Comparison of ENCODE assay signal across 9 mouse cellular contexts in genomic region chr5:134006470-134007126, GRCm38 (mm10).
DNase-seq lines count a peak whose midpoint lies in the region; ATAC-seq and TF ChIP-seq lines count a peak whose summit lies in the region.
"Had no signal": no experiment of that assay in that cellular context is flagged by ENCODE, and none has a peak within 500 bp of the region (broad histone marks: within the 10 kb centered on the region; RNA-seq: fewer than 3 reads in every experiment).

No protein-coding gene starts in this region.

- H3K36me3 ChIP-seq in C2C12 (ENCODE audit: control insufficient read depth, insufficient read depth), result no peaks in the 10 kb centered on the region
- no peaks in the 10 kb centered on the region for H3K36me3 ChIP-seq in heart, embryonic 13.5 days
- no peaks in the 10 kb centered on the region for H3K36me3 ChIP-seq in liver, embryonic 11.5 days (ENCODE audit: control insufficient read depth, insufficient read depth, low read length)

- no peaks in the 10 kb centered on the region for H3K9me3 ChIP-seq in heart, embryonic 13.5 days
- no peaks in the 10 kb centered on the region for H3K9me3 ChIP-seq in liver, embryonic 11.5 days (ENCODE audit: control insufficient read depth, low read length)

- H3K4me1 ChIP-seq in heart, embryonic 13.5 days, result peaks cover 11% of the 10 kb centered on the region
- H3K4me1 ChIP-seq in liver, embryonic 11.5 days (replicated peaks; ENCODE audit: control insufficient read depth, insufficient read depth, low read length), result 0 out of 2 replicates have a peak, but pooled peaks cover 2% of the 10 kb centered on the region

- peak; percentile 64 for TF ChIP-seq CTCF in C2C12 (IDR thresholded peaks at IDR 0.05; ENCODE audit: control insufficient read depth, insufficient read depth, insufficient read length)

- H3K79me2 ChIP-seq in C2C12 (ENCODE audit: control insufficient read depth, insufficient read depth), result no peaks in the 10 kb centered on the region

- 7% methylated on average over 14 of the region's 14 CpGs for WGBS in heart, embryonic 13.5 days
- WGBS in liver, embryonic 11.5 days, result 9% methylated on average over 14 of the region's 14 CpGs

- H3K4me2 ChIP-seq in heart, embryonic 13.5 days, result peak overlapping the region; percentile 66
- peak overlapping the region; percentile 51 for H3K4me2 ChIP-seq in liver, embryonic 11.5 days

- DNase-seq in brain, adult 2 months (ENCODE audit: low read depth, low spot score), result peak; percentile 97
- DNase-seq in fibroblast of lung, adult 2 months (ENCODE audit: low read depth), result peak; percentile 50
- DNase-seq in kidney, postnatal 10 days, result peak; percentile 87
- DNase-seq in liver, embryonic 11.5 days (ENCODE audit: low spot score), result peak; percentile 67
- peak; percentile 93 for DNase-seq in neural tube, embryonic 10.5 days (ENCODE audit: extremely low spot score, low spot score)
- DNase-seq in testis, postnatal 10 days (ENCODE audit: low spot score), result peak; percentile 86

- H3K79me3 ChIP-seq in C2C12 (ENCODE audit: low read depth), result no peaks in the 10 kb centered on the region

- no peak overlapping the region for H3ac ChIP-seq in C2C12 (ENCODE audit: control insufficient read depth, insufficient read length, low read depth)

- H3K27me3 ChIP-seq in C2C12 (ENCODE audit: control insufficient read depth, insufficient read depth, insufficient read length), result no peaks in the 10 kb centered on the region
- peaks cover 29% of the 10 kb centered on the region for H3K27me3 ChIP-seq in heart, embryonic 13.5 days (replicated peaks)
- H3K27me3 ChIP-seq in liver, embryonic 11.5 days (replicated peaks; ENCODE audit: control insufficient read depth, insufficient read depth, low read length), result no peaks in the 10 kb centered on the region; the same call in 1 of the 2 replicates

- H3K9ac ChIP-seq in heart, embryonic 13.5 days, result no peak overlapping the region
- no peak overlapping the region for H3K9ac ChIP-seq in liver, embryonic 11.5 days (ENCODE audit: low read depth, low read length)

- no peak overlapping the region for H3K4me3 ChIP-seq in C2C12 (ENCODE audit: insufficient read depth, poor library complexity, severe bottlenecking)
- peak overlapping the region; percentile 33 for H3K4me3 ChIP-seq in heart, embryonic 13.5 days
- H3K4me3 ChIP-seq in liver, embryonic 11.5 days (ENCODE audit: low read depth, low read length), result no peak overlapping the region
- H3K4me3 ChIP-seq: erythroblast, embryonic 14.5 days had no signal

- ATAC-seq in heart, embryonic 13.5 days (ENCODE audit: extremely low read depth, insufficient number of reproducible peaks, low FRiP score, low TSS enrichment), result peak; percentile 45; the same call in 1 of the 2 replicates
- peak; percentile 76 for ATAC-seq in liver, embryonic 11.5 days (replicated peaks; ENCODE audit: low FRiP score)

- H3K27ac ChIP-seq in heart, embryonic 13.5 days (replicated peaks), result no peak overlapping the region
- H3K27ac ChIP-seq in liver, embryonic 11.5 days (ENCODE audit: low read depth, low read length), result no peak overlapping the region

TF ChIP-seq in C2C12, 6 proteins besides CTCF, POLR2A, EP300 and RAD21:
- TF ChIP-seq FOSL1 (IDR thresholded peaks at IDR 0.05; ENCODE audit: insufficient read depth, low read length, poor library complexity, severe bottlenecking) (no peak), CEBPB (IDR thresholded peaks at IDR 0.05; ENCODE audit: low read depth) (no peak), MAX (IDR thresholded peaks at IDR 0.05) (peak; percentile 56), MYOD1 (IDR thresholded peaks at IDR 0.05; ENCODE audit: control insufficient read depth, insufficient read length, low read depth) (peak; percentile 96), MYOG (IDR thresholded peaks at IDR 0.05; ENCODE audit: control insufficient read depth, extremely low read depth, insufficient read length) (no peak), USF1 (IDR thresholded peaks at IDR 0.05; ENCODE audit: low read depth) (no peak)
